Mouse (Mus musculus) CH12.LX (cell line): ENCODE results near the gene Pld2. TPM values are rescaled to one million over a fixed set of nuclear protein-coding genes. Genes with fewer than 3 reads are reported as not detected.

Source experiments
- DNase-seq: peaks from one replicate; pipeline ENCODE4 v3.0.0-alpha.2; 2013; ENCODE audit errors: extremely low read depth
- H3K27ac ChIP-seq: 2 replicates; pipeline ENCODE4 v1.5.1; 2012; ENCODE audit warnings: low read depth, mild to moderate bottlenecking, control low read depth, moderate library complexity; ENCODE audit not compliant: insufficient read depth
- H3K27me3 ChIP-seq: replicated peaks from 2 replicates; pipeline ENCODE3; 2012; ENCODE audit warnings: inconsistent platforms
- H3K36me3 ChIP-seq, 2 experiments: replicated peaks in 1 of 2; 2 replicates each; pipeline versions ENCODE3 to v1.6.1; 2012; ENCODE audit warnings: inconsistent platforms in 1 of 2, low read length in 1 of 2, mild to moderate bottlenecking in 1 of 2, mixed read lengths in 1 of 2, moderate library complexity in 1 of 2; ENCODE audit not compliant: control insufficient read depth in 1 of 2, insufficient read depth in 1 of 2
- H3K4me1 ChIP-seq, 2 experiments: 2 replicates each; pipeline ENCODE4 v1.6.1; 2012; ENCODE audit warnings: inconsistent platforms in 1 of 2, moderate library complexity in 1 of 2; ENCODE audit not compliant: insufficient read depth in 2 of 2, control insufficient read depth in 1 of 2
- H3K4me2 ChIP-seq: 2 replicates; pipeline ENCODE4 v1.6.1; 2012; ENCODE audit warnings: low read depth, mild to moderate bottlenecking, control low read depth; ENCODE audit not compliant: poor library complexity, insufficient read depth, severe bottlenecking
- H3K4me3 ChIP-seq, 3 experiments: fragments of 150-350 bp in 1 of 3; sonication (generic) in 1 of 3; replicated peaks in 1 of 3; 2 replicates each; pipeline versions ENCODE3 to v1.5.1; 2011 to 2012; ENCODE audit warnings: low read depth in 2 of 3, low read length in 2 of 3, mild to moderate bottlenecking in 2 of 3, moderate library complexity in 2 of 3, control low read depth in 1 of 3, improper control_type of control experiment in 1 of 3, inconsistent platforms in 1 of 3, mixed read lengths in 1 of 3; ENCODE audit not compliant: poor library complexity in 1 of 3
- H3K79me2 ChIP-seq: replicated peaks from 2 replicates; pipeline ENCODE4 v1.6.1; 2012; ENCODE audit warnings: mild to moderate bottlenecking, moderate library complexity; ENCODE audit not compliant: control insufficient read depth, poor library complexity, insufficient read depth, severe bottlenecking; ENCODE audit errors: extremely low read depth
- H3K9ac ChIP-seq: 2 replicates; pipeline ENCODE4 v1.6.1; 2012; ENCODE audit warnings: low read depth, mild to moderate bottlenecking, control low read depth, moderate library complexity; ENCODE audit not compliant: insufficient read depth
- H3K9me3 ChIP-seq: replicated peaks from 2 replicates; pipeline ENCODE3; 2012; ENCODE audit warnings: low read length, inconsistent platforms, mixed read lengths
- E2F4 ChIP-seq: IDR thresholded peaks from 2 replicates; pipeline ENCODE4 v1.6.1; 2011; ENCODE audit warnings: low read depth, low read length, improper control_type of control experiment; ENCODE audit not compliant: insufficient replicate concordance
- EP300 ChIP-seq: IDR thresholded peaks from 2 replicates; pipeline ENCODE4 v1.6.1; 2011; ENCODE audit warnings: low read length, improper control_type of control experiment
- GABPA ChIP-seq: IDR thresholded peaks from 2 replicates; pipeline ENCODE4 v1.6.1; 2012; ENCODE audit warnings: low read depth, low read length, improper control_type of control experiment, inconsistent platforms; ENCODE audit not compliant: insufficient replicate concordance
- IRF4 ChIP-seq: IDR thresholded peaks from 2 replicates; pipeline ENCODE4 v1.6.1; 2014; ENCODE audit warnings: low read depth, mild to moderate bottlenecking, inconsistent platforms, low read length, improper control_type of control experiment
- KAT2A ChIP-seq: IDR thresholded peaks from 2 replicates; pipeline ENCODE4 v1.6.1; 2012; ENCODE audit warnings: low read length, improper control_type of control experiment, inconsistent platforms; ENCODE audit not compliant: insufficient replicate concordance
- MAFK ChIP-seq: IDR thresholded peaks from 2 replicates; pipeline ENCODE4 v1.6.1; 2011; ENCODE audit warnings: low read length, improper control_type of control experiment; ENCODE audit not compliant: insufficient replicate concordance
- MEF2A ChIP-seq: IDR thresholded peaks from 2 replicates; pipeline ENCODE4 v1.6.1; 2014; ENCODE audit warnings: low read depth, mild to moderate bottlenecking, inconsistent platforms, low read length, improper control_type of control experiment, borderline replicate concordance
- NRF1 ChIP-seq: IDR thresholded peaks from 2 replicates; pipeline ENCODE4 v1.6.1; 2014; ENCODE audit warnings: low read depth, mild to moderate bottlenecking, inconsistent platforms, low read length, improper control_type of control experiment, moderate library complexity
- RCOR1 ChIP-seq: conservative IDR thresholded peaks from 2 replicates; pipeline ENCODE4 v1.6.1; 2012; ENCODE audit warnings: low read depth, mild to moderate bottlenecking, inconsistent platforms, low read length, improper control_type of control experiment
- SIN3A ChIP-seq: IDR thresholded peaks from 2 replicates; pipeline ENCODE4 v1.6.1; 2012; ENCODE audit warnings: low read length, improper control_type of control experiment, inconsistent platforms
- SMC3 ChIP-seq: IDR thresholded peaks from 2 replicates; pipeline ENCODE4 v1.6.1; 2011; ENCODE audit warnings: low read depth, low read length, improper control_type of control experiment
- TCF12 ChIP-seq: IDR thresholded peaks from 2 replicates; pipeline ENCODE4 v1.6.1; 2014; ENCODE audit warnings: low read depth, mild to moderate bottlenecking, inconsistent platforms, low read length, improper control_type of control experiment
- UBTF ChIP-seq: IDR thresholded peaks from 2 replicates; pipeline ENCODE4 v1.6.1; 2012; ENCODE audit warnings: low read depth, mild to moderate bottlenecking, inconsistent platforms, low read length, improper control_type of control experiment, moderate library complexity
- ZC3H11A ChIP-seq: IDR thresholded peaks from 2 replicates; pipeline ENCODE4 v1.6.1; 2012; ENCODE audit warnings: low read depth, mild to moderate bottlenecking, inconsistent platforms, low read length, improper control_type of control experiment
- ZKSCAN1 ChIP-seq: IDR thresholded peaks from 2 replicates; pipeline ENCODE4 v1.6.1; 2012; ENCODE audit warnings: low read depth, inconsistent platforms, low read length, improper control_type of control experiment, borderline replicate concordance
- dilution Hi-C: fragments of 300-500 bp; cut with MboI; formaldehyde crosslinking; loops from 2 replicates; pipeline ENCODE4 v1.14.3; 2020; ENCODE audit warnings: low sequenced_read_pairs; ENCODE audit not compliant: extremely low pct_unique_long_range_greater_than_20kb, extremely low pct_ligation_motif_present
- in situ Hi-C: fragments of 300-500 bp; cut with MboI; formaldehyde crosslinking; loops from 3 replicates; pipeline ENCODE4 v1.14.3; 2019; ENCODE audit warnings: low sequenced_read_pairs, low pct_ligation_motif_present, low pct_unique_long_range_greater_than_20kb, mixed read lengths
- polyA plus RNA-seq: library from polyadenylated mRNA; unstranded; fragments of >175 nt; gene quantifications from 2 replicates; pipeline ENCODE4 v1.2.1, GENCODE M21; 2012; ENCODE audit warnings: low read depth; ENCODE audit not compliant: insufficient read length
- total RNA-seq, 2 experiments: library from RNA; depleted of rRNA; stranded (reverse); fragments of 300-350 nt in 1 of 2; fragments of >200 nt in 1 of 2; gene quantifications; 2 replicates each; pipeline ENCODE4 v1.2.3; 2012 to 2014

Gene Pld2
- total and polyA plus RNA-seq, 3 experiments, result 3.4 to 6.7 (median 4.8) TPM

DNA sequence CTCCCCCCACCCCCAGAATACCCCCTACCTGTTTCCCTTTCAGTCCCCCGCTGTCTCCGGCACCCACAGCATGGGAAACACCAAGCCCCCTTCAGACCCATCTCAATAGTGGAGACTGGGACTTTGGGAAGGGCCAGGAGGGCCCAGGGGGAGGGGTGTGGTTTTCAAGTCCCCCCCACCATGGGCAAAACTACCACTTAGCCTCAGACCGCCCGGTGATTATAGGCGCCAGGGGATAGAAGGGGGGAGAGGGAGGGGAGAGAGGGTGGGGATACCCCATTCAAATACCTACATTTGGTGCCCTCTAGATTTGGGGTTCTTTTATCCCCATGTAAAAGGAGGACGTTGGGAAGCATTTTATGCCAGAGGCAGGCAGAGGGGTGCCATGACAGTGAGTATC, 7.0 kb upstream of the Pld2 start, which contains the start of gene Gm40193:
Gm40193 (minus strand) TSS at position 101 of the 400 bp plus-strand sequence.
- no peak within 1 kb of the TSS for H3K4me2 ChIP-seq
- peaks cover 3 to 40% of the 10 kb centered on the region in 2 experiments; a peak in 2 of 4 replicates for H3K4me1 ChIP-seq
- H3K27me3 ChIP-seq, result no peaks in the 10 kb centered on the region
- no peaks in the 10 kb centered on the region for H3K79me2 ChIP-seq
- no peak within 1 kb of the TSS for H3K27ac ChIP-seq
- no peak within 1 kb of the TSS for H3K4me3 ChIP-seq
- TF ChIP-seq IRF4 (no peak), TCF12 (no peak), SIN3A (no peak), GABPA (no peak), ZKSCAN1 (no peak), SMC3 (no peak), EP300 (no peak), ZC3H11A (no peak), KAT2A (no peak), RCOR1 (no peak)
- in situ Hi-C loops, result no loop called here
- dilution Hi-C loops, result no loop called here
- no peaks in the 10 kb centered on the region for H3K9me3 ChIP-seq
- H3K9ac ChIP-seq, result no peak within 1 kb of the TSS
- DNase-seq, result no peak
- peaks cover 9 to 19% of the 10 kb centered on the region in 2 experiments for H3K36me3 ChIP-seq

DNA sequence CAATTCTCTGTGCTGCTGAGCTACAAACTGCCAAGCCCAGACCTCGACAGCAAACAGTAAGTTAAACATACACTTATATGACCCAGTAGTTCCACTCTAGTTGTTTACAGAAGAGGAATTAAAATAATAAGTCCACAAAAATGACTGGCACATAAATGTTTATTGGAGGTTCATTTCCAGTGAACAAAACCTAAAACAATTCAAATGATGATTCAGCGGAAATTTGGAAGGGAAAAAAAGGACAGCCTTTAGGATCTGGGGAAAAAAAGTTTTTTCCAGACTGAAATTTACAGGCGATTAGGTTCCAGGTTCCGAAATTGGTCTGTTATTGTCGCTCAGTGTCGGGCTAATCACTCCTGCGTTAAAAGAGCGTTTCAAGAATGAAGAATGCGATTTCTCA, 441 bp upstream of the Pld2 start:
- DNase-seq, result no peak
- peak overlapping the region; percentile 66; the same call in 1 of the 2 replicates for H3K4me2 ChIP-seq
- dilution Hi-C loops (no loop called here), in situ Hi-C loops (no loop called here)
- H3K9me3 ChIP-seq, result no peaks in the 10 kb centered on the region
- peaks cover 0 to 22% of the 10 kb centered on the region in 2 experiments; a peak in 2 of 4 replicates for H3K4me1 ChIP-seq
- H3K27me3 ChIP-seq, result no peaks in the 10 kb centered on the region
- peak overlapping the region; percentile 62 for H3K9ac ChIP-seq
- no peak overlapping the region for H3K27ac ChIP-seq
- TF ChIP-seq MAFK, result peak; percentile 94
- TF ChIP-seq E2F4, result no peak
- TF ChIP-seq SIN3A, result 0 out of 2 replicates have a peak, but pooled peaks have one; percentile 7
- H3K79me2 ChIP-seq, result no peaks in the 10 kb centered on the region
- H3K4me3 ChIP-seq, result peak overlapping the region; percentile 53 to 71 (median 57)
- H3K36me3 ChIP-seq, result peaks cover 0 to 7% of the 10 kb centered on the region in 2 experiments

DNA sequence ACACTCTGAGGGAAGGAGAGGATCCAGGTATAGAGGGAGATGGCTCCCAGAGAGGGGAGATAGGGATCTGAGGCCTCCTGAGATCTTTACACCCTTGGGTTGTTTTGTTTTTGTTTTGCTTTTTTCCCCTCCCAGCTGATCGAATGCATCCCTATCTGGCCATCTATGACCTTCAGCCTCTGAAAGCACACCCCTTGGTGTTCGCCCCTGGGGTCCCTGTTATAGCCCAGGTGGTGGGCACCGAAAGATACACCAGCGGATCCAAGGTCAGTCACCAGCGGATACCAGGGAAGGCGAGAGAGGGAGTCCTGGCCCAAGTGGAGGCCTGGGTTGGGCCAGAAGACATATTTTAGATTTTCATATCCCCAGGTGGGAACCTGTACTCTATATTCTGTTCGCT, 1.1 kb downstream of the Pld2 start:
- Histone ChIP-seq H3K36me3 (peaks cover 0 to 9% of the 10 kb centered on the region in 2 experiments), H3K9me3 (no peaks in the 10 kb centered on the region), H3K4me1 (peaks cover 0 to 16% of the 10 kb centered on the region in 2 experiments; a peak in 2 of 4 replicates), H3K79me2 (no peaks in the 10 kb centered on the region), H3K9ac (no peak overlapping the region), H3K27me3 (no peaks in the 10 kb centered on the region), H3K4me3 (no peak overlapping the region)
- no peak for DNase-seq
- dilution Hi-C loops, result no loop called here
- no peak for TF ChIP-seq RCOR1
- no peak for TF ChIP-seq MEF2A
- TF ChIP-seq ZKSCAN1, result no peak
- no peak for TF ChIP-seq NRF1
- no peak for TF ChIP-seq ZC3H11A
- no peak for TF ChIP-seq UBTF
- TF ChIP-seq, all 38 proteins: peak for 0
- H3K4me2 ChIP-seq, result peak overlapping the region; percentile 65; the same call in 1 of the 2 replicates
- in situ Hi-C loops, result no loop called here
- H3K27ac ChIP-seq, result no peak overlapping the region
